Mouse (Mus musculus) adrenal gland, adult (tissue): Measurements from ENCODE around the gene Zdhhc13.

Source experiments
- DNase-seq, 2 experiments: peaks; one replicate each; pipeline ENCODE4 v3.0.0; 2022 to 2023; ENCODE audit warnings: low spot score in 1 of 2; ENCODE audit not compliant: inconsistent age in 2 of 2

The Zdhhc13 gene

GRCm38 (mm10) chr7:48788851-48789572 lies at the start of gene Zdhhc13:
Zdhhc13 (plus strand) TSS chr7:48789003.
- DNase-seq, result peak; percentile 93 to 97

GRCm38 (mm10) chr7:48749298-48750163 lies 39.3 kb upstream of the Zdhhc13 start:
- DNase-seq, result peak; percentile 72 to 95

- DNase-seq, result peak; percentile 6 to 45
Measured at GRCm38 (mm10) chr7:48750164-48750809, 38.5 kb upstream of the Zdhhc13 start.

- DNase-seq, result no peak
Measured at GRCm38 (mm10) chr7:48751222-48751621, 37.6 kb upstream of the Zdhhc13 start.

- DNase-seq, result no peak
Measured at GRCm38 (mm10) chr7:48754415-48754974, 34.3 kb upstream of the Zdhhc13 start.

GRCm38 (mm10) chr7:48755825-48756224 lies 33.0 kb upstream of the Zdhhc13 start:
- no peak for DNase-seq

DNA sequence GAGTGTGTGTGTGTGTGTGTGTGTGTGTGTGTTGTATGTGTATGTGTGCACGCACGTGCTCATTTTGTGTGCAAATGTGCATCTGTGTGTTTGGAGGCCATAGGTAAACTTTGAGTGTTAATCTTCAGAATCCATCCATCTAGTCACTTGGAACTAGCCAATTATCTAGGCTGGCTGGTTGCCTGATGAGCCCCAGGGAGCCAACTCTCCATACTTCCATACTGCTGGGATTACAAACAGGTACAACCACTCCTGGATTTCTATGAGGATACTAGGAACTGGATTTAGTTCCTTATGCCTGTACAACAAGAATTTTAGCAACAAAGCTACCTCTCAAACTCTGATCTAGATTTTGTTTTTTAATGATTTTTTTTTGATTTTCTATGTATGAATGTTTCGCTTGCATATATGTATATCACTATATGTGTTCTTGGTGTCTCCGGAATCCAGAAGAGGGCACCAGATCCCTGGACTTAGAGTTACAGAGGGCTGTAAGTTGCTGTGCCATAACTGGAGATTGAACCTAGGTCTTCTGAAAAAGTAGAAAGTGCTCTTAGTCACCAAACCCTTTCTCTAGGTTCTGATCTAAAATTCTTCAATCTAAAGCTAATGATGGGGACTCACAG lies 32.4 kb upstream of the Zdhhc13 start:
- DNase-seq, result no peak

DNA sequence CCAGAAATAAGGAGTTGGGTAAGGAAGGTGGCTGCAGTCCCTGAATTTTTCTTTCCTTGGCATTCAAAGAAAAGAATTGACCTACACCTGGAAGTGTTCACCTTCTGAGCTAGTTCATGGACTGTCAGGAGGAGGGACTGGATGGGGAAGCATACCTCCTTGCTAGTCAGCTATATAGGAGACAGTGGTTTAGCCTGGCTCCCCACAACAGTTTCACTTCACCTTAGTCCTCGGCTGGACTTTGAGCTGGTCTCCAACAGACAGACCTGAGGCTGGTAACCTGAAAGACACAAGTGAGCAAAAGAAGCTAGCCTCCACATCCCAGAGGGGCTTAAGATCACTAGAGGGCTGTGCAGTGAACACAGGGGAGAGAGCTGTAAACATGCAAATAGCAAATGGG lies 30.7 kb upstream of the Zdhhc13 start:
- no peak for DNase-seq

DNA sequence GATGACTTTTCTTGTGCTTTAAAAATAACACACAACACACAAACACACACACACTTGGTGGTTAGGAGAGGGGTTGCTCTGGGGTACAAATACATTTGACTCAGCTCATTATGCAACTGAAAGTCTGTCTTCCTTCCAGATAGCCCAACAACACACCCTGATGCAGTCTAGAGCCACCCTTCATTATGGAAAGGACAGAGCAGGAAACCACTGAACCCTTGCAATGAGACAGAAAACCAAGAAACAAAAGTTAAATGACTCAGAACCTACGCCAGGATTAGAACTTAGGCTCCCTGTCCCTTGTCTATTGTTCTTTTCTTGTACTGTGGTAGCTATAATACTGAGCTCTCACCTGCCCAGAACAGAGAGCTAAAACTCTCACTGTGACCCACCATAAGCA lies 28.0 kb upstream of the Zdhhc13 start:
- DNase-seq, result no peak

DNA sequence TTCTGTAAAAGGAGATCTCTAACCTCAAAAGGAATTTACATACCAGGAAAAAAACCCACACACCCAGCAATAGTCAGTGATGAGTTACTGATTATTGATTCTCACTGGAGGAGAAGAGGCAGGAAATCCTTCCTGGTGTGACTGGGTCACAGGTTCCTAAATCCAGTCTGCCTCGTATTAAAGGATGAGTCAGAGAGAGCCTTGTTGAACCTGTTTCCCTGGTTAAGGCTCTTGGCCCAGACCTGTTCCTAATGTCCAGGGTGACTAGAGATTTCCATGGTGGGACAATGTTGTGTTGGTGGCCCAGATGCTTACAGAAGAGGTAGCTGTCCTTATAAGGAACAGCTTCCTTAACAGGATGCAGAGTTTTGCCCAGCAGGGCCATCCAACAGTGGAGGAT lies 26.5 kb upstream of the Zdhhc13 start:
- no peak for DNase-seq

DNA sequence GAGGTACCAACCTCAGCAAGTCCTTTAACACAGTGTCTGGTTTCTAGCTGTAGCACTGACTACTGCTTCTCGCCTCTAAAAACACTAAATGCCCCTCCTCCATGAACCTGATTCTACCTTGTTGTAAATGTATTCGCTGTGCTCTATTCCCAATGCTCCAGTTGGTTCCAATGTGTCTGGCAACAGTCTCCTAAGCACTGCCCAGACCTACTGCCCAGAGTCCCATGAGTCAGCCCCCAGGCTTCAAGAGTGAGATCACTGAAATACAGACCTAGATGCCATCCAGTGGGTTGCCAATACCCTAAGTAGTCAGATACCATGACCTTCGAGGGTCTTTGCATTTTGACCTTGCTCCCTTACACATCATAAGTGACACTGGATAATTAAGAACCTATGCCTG lies 26.1 kb upstream of the Zdhhc13 start:
- no peak for DNase-seq

GRCm38 (mm10) chr7:48765959-48766358 lies 22.8 kb upstream of the Zdhhc13 start:
- no peak for DNase-seq

GRCm38 (mm10) chr7:48769721-48770120 lies 19.1 kb upstream of the Zdhhc13 start:
- no peak for DNase-seq

- no peak for DNase-seq
Measured at GRCm38 (mm10) chr7:48772060-48772734, 16.6 kb upstream of the Zdhhc13 start.

DNA sequence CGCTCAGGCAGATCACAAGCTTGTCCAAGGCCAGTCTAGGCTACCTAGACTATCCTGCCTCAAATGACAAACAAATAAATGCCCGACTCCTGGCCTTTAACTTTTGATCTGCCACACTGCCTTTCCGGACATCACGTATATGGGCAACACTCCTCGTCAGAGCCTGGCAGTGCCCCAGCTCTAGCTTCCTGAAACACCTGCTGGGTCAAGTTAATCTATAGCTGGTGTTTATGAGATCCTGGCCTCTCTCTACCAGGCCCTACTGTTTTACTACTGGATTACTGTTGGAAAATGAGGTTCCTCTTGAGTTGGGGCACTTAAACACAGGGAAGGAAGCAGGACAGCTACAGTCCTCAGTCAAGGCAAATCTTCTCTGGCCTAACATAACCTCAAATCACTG lies 15.5 kb upstream of the Zdhhc13 start:
- DNase-seq, result no peak

DNA sequence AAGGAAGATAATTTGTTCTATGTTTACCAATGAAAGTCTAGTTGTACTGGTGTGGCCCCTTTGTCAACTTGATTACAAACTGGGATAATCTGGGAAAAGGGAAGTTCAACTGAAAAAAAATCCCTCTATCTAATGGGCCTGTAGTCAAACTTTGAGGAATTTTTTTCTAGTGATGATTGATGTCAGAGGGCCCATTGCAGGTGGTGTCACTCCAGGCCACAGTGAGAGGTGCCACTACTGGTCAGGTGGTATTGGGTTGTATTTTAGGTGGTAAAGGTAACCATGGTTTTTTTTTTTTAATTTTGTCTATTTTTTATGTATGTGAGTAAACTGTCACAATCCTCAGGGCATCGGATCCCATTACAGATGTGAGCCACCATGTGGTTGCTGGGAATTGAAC lies 14.2 kb upstream of the Zdhhc13 start:
- no peak for DNase-seq

GRCm38 (mm10) chr7:48775436-48775835 lies 13.4 kb upstream of the Zdhhc13 start:
- no peak for DNase-seq

- DNase-seq, result no peak
Measured at GRCm38 (mm10) chr7:48777721-48778504, 10.9 kb upstream of the Zdhhc13 start.

DNA sequence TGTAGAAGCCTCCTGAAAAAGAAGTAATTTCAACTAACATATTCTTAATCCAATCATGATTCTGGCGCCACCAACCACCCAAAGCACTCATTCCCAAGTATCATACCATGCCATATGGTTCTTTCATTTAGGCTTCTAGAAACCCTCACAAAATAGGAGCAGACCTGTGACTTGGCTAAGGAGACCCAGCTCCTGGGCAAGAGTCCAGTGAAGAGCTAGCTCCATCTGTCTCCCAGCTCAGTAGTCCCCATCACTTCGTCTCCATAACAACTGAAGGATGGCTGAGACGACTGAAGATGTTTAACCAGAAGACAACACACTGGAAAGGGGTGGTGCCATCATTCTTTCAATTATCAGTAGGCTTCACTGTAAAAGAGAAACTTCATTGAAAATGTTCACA lies 9.7 kb upstream of the Zdhhc13 start:
- no peak for DNase-seq

- DNase-seq, result no peak
Measured at GRCm38 (mm10) chr7:48782432-48782831, 6.4 kb upstream of the Zdhhc13 start.
